Mouse (Mus musculus) CH12.LX (cell line): ENCODE data around the gene Gm28038.

Source experiments
- CHD2 ChIP-seq: IDR thresholded peaks from 2 replicates; pipeline ENCODE4 v1.6.1; 2011; ENCODE audit warnings: low read length, improper control_type of control experiment
- MAFK ChIP-seq: IDR thresholded peaks from 2 replicates; pipeline ENCODE4 v1.6.1; 2011; ENCODE audit warnings: low read length, improper control_type of control experiment; ENCODE audit not compliant: insufficient replicate concordance
- MAZ ChIP-seq: IDR thresholded peaks from 2 replicates; pipeline ENCODE4 v1.6.1; 2012; ENCODE audit warnings: low read depth, mild to moderate bottlenecking, inconsistent platforms, low read length, improper control_type of control experiment, moderate library complexity
- POLR2A ChIP-seq: IDR thresholded peaks from 2 replicates; pipeline ENCODE4 v1.6.1; 2011; ENCODE audit warnings: low read depth, mild to moderate bottlenecking, improper control_type of control experiment, low read length
- TCF12 ChIP-seq: IDR thresholded peaks from 2 replicates; pipeline ENCODE4 v1.6.1; 2014; ENCODE audit warnings: low read depth, mild to moderate bottlenecking, inconsistent platforms, low read length, improper control_type of control experiment
- USF1 ChIP-seq: IDR thresholded peaks from 2 replicates; pipeline ENCODE4 v1.6.1; 2014; ENCODE audit warnings: low read depth, mild to moderate bottlenecking, inconsistent platforms, low read length, improper control_type of control experiment

DNA sequence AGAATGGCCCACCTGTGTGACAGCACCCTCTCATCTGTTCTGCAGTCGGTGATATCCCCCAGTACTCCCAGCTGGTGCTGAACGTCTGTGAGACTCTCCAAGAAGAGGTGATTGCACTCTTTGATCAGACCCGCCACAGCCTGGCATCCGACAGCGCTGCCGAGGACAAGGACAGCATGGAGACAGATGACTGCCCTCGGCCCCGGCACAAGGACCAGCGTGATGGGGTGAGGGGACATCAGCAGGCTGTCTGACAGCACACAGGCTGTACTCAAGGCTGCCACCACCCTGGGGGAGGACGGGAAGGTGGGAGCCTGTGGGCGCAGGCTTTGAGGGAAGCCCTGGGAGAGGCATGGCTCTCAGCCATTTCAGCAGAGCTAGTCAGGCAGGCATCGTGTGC, 56.3 kb downstream of the Gm28038 start:
- TF ChIP-seq CHD2, result no peak
- TF ChIP-seq USF1, result no peak
- no peak for TF ChIP-seq POLR2A
- TF ChIP-seq MAFK, result no peak
- TF ChIP-seq MAZ, result no peak
- TF ChIP-seq TCF12, result no peak
